Mouse (Mus musculus): ENCODE measurements around the gene Fam189a1.

Gene Fam189a1

GRCm38 (mm10) chr7:64872743-64873241 is 283.6 kb downstream of the Fam189a1 start, which contains the start of gene Nsmce3:
Gene Nsmce3, minus strand, starts transcription at chr7:64872997.
- DNase-seq: peak; percentile 95

- no peak for DNase-seq
These were observed 284.2 kb downstream of the Fam189a1 start for GRCm38 (mm10) chr7:64871987-64872742.

- peak; percentile 15 for DNase-seq
These were observed 286.8 kb downstream of the Fam189a1 start for GRCm38 (mm10) chr7:64869549-64870065.

- DNase-seq: no peak
These were observed 292.8 kb downstream of the Fam189a1 start for GRCm38 (mm10) chr7:64863538-64863937.

- DNase-seq: no peak
These were observed 293.4 kb downstream of the Fam189a1 start for GRCm38 (mm10) chr7:64862978-64863377.

- peak; percentile 15 for DNase-seq
These were observed 299.8 kb downstream of the Fam189a1 start for GRCm38 (mm10) chr7:64856526-64857082.

- peak; percentile 44 for DNase-seq
These were observed 300.4 kb downstream of the Fam189a1 start for GRCm38 (mm10) chr7:64855976-64856375.

GRCm38 (mm10) chr7:64855389-64855927 is 300.9 kb downstream of the Fam189a1 start:
- no peak for DNase-seq

GRCm38 (mm10) chr7:64850791-64851190 is 305.6 kb downstream of the Fam189a1 start:
- no peak for DNase-seq

GRCm38 (mm10) chr7:64847366-64847899 is 308.9 kb downstream of the Fam189a1 start:
- no peak for DNase-seq

- DNase-seq: no peak
These were observed 310.3 kb downstream of the Fam189a1 start for GRCm38 (mm10) chr7:64846061-64846460.

- DNase-seq: no peak
These were observed 315.3 kb downstream of the Fam189a1 start for GRCm38 (mm10) chr7:64840946-64841659.

GRCm38 (mm10) chr7:64840576-64840895 is 315.8 kb downstream of the Fam189a1 start:
- DNase-seq: no peak

GRCm38 (mm10) chr7:64839801-64840575 is 316.4 kb downstream of the Fam189a1 start:
- peak; percentile 10 for DNase-seq

GRCm38 (mm10) chr7:64839281-64839680 is 317.1 kb downstream of the Fam189a1 start:
- DNase-seq: no peak

GRCm38 (mm10) chr7:64830214-64830995 is 326.0 kb downstream of the Fam189a1 start:
- no peak for DNase-seq

- DNase-seq: no peak
These were observed 335.3 kb downstream of the Fam189a1 start for GRCm38 (mm10) chr7:64821081-64821480.

GRCm38 (mm10) chr7:64819683-64820082 is 336.7 kb downstream of the Fam189a1 start:
- no peak for DNase-seq

GRCm38 (mm10) chr7:64808876-64809275 is 347.5 kb downstream of the Fam189a1 start:
- DNase-seq: no peak

GRCm38 (mm10) chr7:64805100-64805499 is 351.3 kb downstream of the Fam189a1 start:
- no peak for DNase-seq

GRCm38 (mm10) chr7:64795554-64795953 is 360.8 kb downstream of the Fam189a1 start:
- DNase-seq: no peak
